Mouse (Mus musculus): Measurements from ENCODE around the gene Bloc1s4.

DNA sequence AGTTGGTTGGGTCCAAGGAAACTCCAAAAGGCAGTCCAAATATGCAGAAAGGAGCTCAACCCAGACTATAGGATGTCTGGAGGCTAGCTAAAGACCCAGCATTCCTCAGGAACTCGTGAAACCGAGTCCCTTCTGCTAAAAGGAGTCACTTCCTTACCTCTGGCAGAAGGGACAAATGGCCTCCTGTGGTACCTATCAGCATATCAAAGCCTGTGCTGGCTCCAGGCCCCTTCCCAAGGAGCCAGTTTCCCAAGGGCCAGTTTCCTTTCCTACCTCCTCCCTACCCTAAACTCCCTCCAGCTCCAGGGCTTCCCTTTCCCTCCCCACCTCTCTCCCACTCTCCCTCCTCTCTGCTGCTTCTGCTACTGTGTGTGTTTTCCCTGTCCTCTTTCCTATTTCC is 28.7 kb upstream of the Bloc1s4 start:
- TF ChIP-seq POLR2A (IDR thresholded peaks at IDR 0.05; ENCODE audit: low read depth, low read length) (no peak), CTCF (IDR thresholded peaks at IDR 0.05; ENCODE audit: extremely low read depth, insufficient read depth, insufficient read length, insufficient replicate concordance) (no peak)
